Mouse (Mus musculus): ENCODE results near the gene Dnah8.

DNA sequence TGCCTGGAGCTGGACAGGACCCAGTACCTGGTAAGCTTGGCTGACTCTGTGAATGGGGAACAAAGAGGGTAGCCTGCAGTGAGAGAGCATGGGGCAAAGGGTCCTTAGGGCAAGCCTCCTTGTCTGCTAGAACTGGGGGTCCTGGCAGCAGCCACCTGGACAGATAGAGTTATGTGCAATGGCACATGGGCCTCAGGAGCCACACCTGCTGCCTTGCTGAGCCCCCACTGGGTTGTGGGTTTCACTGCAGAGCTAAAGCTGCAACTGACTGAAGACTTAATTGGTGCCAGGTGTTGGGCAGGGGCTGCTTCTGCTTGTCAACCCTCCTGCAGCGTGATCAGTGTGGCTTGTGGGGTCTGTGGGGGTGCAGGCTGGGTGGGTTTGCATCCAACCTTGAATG lies 267.9 kb downstream of the Dnah8 start:
- TF ChIP-seq POLR2A (IDR thresholded peaks at IDR 0.05; ENCODE audit: control insufficient read depth, low read depth, low read length) (no peak), CTCF (IDR thresholded peaks at IDR 0.05; ENCODE audit: control insufficient read depth, insufficient read depth, insufficient replicate concordance, low read depth, low read length) (no peak)
